Mouse (Mus musculus) heart, adult 2 months (tissue): ENCODE results near the gene T. TPM values are rescaled to one million over a fixed set of nuclear protein-coding genes. Genes with fewer than 3 reads are reported as not detected.

Experiments used
- DNase-seq, 2 experiments: peaks; one replicate each; pipeline ENCODE4 v3.0.0; 2021
- H3K27ac ChIP-seq: fragments of 200-600 bp; 2 replicates; pipeline ENCODE4 v1.8.1; 2022
- H3K27me3 ChIP-seq: fragments of 200-500 bp; 2 replicates; pipeline ENCODE4 v1.6.1; 2012; ENCODE audit warnings: mild to moderate bottlenecking, low read length, inconsistent platforms, mixed read lengths; ENCODE audit not compliant: control insufficient read depth, insufficient read depth
- H3K36me3 ChIP-seq: fragments of 200-500 bp; 2 replicates; pipeline ENCODE4 v1.6.1; 2012; ENCODE audit warnings: low read length, inconsistent platforms; ENCODE audit not compliant: control insufficient read depth, insufficient read depth
- H3K4me1 ChIP-seq: fragments of 200-500 bp; 2 replicates; pipeline ENCODE4 v1.6.1; 2011; ENCODE audit warnings: low read length; ENCODE audit not compliant: control insufficient read depth, insufficient read depth
- H3K4me3 ChIP-seq: fragments of 200-600 bp; 2 replicates; pipeline ENCODE4 v1.8.1; 2022
- H3K79me2 ChIP-seq: fragments of 200-500 bp; replicated peaks from 2 replicates; pipeline ENCODE4 v1.6.1; 2012; ENCODE audit warnings: mild to moderate bottlenecking, inconsistent platforms, low read length, moderate library complexity, mixed read lengths; ENCODE audit not compliant: control insufficient read depth, insufficient read depth
- H3K9ac ChIP-seq: fragments of 200-500 bp; 2 replicates; pipeline ENCODE4 v1.6.1; 2012; ENCODE audit warnings: low read depth, mild to moderate bottlenecking, control low read depth, inconsistent platforms, low read length, mixed read lengths
- CTCF ChIP-seq: fragments of 200-600 bp; IDR thresholded peaks from 2 replicates; pipeline ENCODE4 v1.8.1; 2022; ENCODE audit warnings: antibody characterized with exemption, mild to moderate bottlenecking, moderate library complexity
- EP300 ChIP-seq: fragments of 200-500 bp; IDR thresholded peaks from 2 replicates; pipeline ENCODE4 v1.6.1; 2011; ENCODE audit warnings: low read depth, low read length, control low read depth; ENCODE audit not compliant: insufficient read depth
- POLR2A ChIP-seq: fragments of 200-500 bp; IDR thresholded peaks from 2 replicates; pipeline ENCODE4 v1.6.1; 2011; ENCODE audit warnings: mild to moderate bottlenecking, low read depth, low read length, control low read depth; ENCODE audit not compliant: insufficient read depth
- WGBS: fragments of 180-500 bp; shearing (Covaris S2); methylation state at CpG from one replicate; pipeline ENCODE4 v1.1.7; 2018; 5-methylcytosine and 5-hydroxymethylcytosine counted together
- intact Hi-C: fragments of 180-260 bp; cut with DNase I; formaldehyde crosslinking; loops from one replicate; pipeline ENCODE4 v1.15.1; 2025
- polyA plus RNA-seq: library from polyadenylated mRNA; depleted of rRNA; stranded (reverse); fragments of >200 nt; gene quantifications from 2 replicates; pipeline ENCODE4 v1.2.3, GENCODE M21; 2012
- total RNA-seq, 2 experiments: library from RNA; stranded (reverse); gene quantifications; 2 replicates each; pipeline ENCODE4 v1.2.3; 2021

Gene T
- total and polyA plus RNA-seq, 3 experiments: not detected

DNA sequence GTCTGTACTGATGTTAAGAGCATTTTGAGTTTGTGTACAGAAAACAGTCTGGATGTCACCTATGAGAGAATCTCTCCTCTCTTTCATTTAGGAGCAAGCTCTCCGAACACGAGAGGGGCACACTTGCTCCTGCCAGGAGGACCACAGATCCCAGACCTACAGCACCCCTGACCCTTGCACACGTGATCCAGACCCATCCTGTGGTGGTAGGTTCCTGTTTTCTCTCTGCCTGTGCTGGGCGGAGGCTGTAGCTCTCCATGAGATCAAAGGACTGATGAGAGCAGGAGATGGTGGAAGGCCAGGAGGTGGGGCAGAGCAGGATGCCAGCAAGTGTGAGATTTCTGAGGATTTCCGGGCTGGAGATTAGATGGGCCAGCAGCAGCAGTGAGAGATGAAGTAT, 12.7 kb upstream of the T start:
- intact Hi-C loops: no loop called here
- no peaks in the 10 kb centered on the region for H3K27me3 ChIP-seq
- 37% methylated on average over 5 of the region's 5 CpGs for WGBS
- no peak overlapping the region for H3K4me3 ChIP-seq
- no peak overlapping the region for H3K9ac ChIP-seq
- TF ChIP-seq CTCF (no peak), POLR2A (no peak), EP300 (no peak)
- no peak for DNase-seq
- H3K27ac ChIP-seq: no peak overlapping the region
- no peaks in the 10 kb centered on the region for H3K4me1 ChIP-seq
- H3K36me3 ChIP-seq: no peaks in the 10 kb centered on the region
- no peaks in the 10 kb centered on the region for H3K79me2 ChIP-seq

DNA sequence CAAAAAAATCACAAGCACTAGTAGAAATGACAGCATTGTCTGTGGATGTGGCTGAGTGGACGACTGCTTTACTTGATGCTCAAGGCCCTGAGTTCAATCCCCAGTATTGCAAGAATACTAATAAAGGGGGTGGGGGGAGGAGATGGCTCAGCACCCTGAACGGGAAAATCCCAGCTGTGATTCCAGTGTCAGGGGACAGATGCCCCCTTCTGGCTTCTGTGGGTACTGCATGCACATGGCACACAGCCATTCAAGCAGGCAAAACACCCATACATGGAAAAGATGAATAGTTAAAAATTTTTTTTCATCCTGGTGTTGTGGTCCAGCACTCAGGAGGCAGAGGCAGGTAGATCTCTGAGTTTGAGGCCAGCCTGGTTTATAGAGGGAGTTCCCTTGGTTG, 10.9 kb upstream of the T start:
- no peaks in the 10 kb centered on the region for H3K4me1 ChIP-seq
- peak in 1 of 2 experiments; percentile 26 for DNase-seq
- no peaks in the 10 kb centered on the region for H3K27me3 ChIP-seq
- no peak overlapping the region for H3K4me3 ChIP-seq
- WGBS: 59% methylated on average over 2 of the region's 2 CpGs
- H3K27ac ChIP-seq: no peak overlapping the region
- no peak overlapping the region for H3K9ac ChIP-seq
- TF ChIP-seq EP300 (no peak), CTCF (peak; percentile 69)
- intact Hi-C loops: no loop called here
- no peaks in the 10 kb centered on the region for H3K36me3 ChIP-seq
- H3K79me2 ChIP-seq: no peaks in the 10 kb centered on the region

DNA sequence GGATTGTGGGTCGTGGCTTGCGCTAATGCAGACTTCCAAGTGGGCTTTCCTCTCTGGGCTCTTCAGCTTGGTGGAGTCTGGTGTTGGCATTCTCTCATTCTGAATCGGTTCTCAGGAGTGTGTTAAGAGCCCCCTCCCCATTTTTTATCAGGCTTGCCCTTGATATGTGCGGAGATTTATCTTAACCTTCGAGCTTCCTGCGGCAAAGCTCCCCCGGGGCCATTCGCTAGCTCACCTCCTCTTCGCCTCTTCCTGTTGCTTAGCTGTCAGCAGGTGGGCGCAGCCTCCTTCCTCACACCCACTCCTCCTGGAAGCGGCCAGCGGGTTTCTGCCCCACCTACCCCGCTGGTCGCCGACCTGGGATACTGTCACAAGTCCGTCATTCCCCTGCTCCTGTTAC, 4.8 kb upstream of the T start:
- no peaks in the 10 kb centered on the region for H3K36me3 ChIP-seq
- H3K27me3 ChIP-seq: peaks cover 12% of the 10 kb centered on the region
- TF ChIP-seq POLR2A (no peak), CTCF (no peak), EP300 (no peak)
- H3K27ac ChIP-seq: no peak overlapping the region
- WGBS: 6% methylated on average over 16 of the region's 16 CpGs
- DNase-seq: no peak
- H3K79me2 ChIP-seq: no peaks in the 10 kb centered on the region
- intact Hi-C loops: no loop called here
- H3K4me1 ChIP-seq: no peaks in the 10 kb centered on the region
- H3K9ac ChIP-seq: no peak overlapping the region
- no peak overlapping the region for H3K4me3 ChIP-seq

DNA sequence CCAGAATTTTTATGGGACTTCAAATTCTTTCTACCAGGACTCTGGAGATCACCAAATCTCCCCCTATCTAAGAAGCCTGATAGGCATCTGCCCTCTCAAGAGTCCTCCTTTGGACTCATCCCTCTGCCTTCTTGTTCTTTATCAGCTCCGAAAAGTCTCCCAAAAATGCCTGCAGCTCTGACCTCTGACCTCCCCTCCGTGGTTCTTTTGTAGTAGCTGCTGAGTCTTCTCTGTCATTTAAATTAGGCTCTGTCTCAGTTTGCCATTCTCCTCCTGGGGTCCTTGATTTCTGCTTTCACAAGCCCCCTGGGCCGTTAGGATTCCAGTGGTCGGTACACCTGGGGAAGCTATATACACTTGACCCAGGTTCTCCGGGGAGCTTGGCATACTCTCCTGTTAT, 4.3 kb upstream of the T start:
- WGBS: 9% methylated on average over 5 of the region's 5 CpGs

DNA sequence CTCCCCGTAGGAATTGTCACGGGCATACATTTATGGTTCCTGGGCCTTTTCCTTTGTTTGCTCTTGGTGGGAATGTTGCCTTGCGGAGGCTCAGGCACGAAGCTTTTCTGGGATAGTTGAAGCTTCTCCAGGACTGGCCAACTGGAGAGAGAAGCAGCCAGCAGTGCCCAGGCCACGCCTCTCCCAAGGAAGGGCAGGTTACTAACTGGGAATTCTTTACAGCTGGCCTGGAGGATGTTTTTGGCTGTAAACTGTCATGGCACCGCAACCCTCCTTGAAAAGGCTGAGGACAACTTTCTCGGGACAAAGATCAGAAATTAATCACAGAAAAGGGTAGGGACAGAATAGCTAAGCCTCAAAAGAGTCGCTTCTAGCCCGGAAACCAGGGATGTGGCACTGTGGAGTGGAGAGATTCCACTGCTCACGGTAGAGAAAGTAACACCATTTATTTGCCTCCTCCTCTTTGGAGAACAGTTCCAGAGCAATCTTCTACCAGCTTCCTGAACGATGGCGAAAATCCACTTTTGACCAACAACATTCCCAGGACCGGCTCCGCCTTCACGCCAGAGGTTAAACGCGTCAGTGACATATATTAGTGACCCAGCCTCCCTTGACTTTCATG, 1.9 kb upstream of the T start:
- no peak overlapping the region for H3K9ac ChIP-seq
- no peaks in the 10 kb centered on the region for H3K36me3 ChIP-seq
- no peak overlapping the region for H3K27ac ChIP-seq
- DNase-seq: no peak
- intact Hi-C loops: no loop called here
- H3K27me3 ChIP-seq: peaks cover 18% of the 10 kb centered on the region
- no peaks in the 10 kb centered on the region for H3K4me1 ChIP-seq
- no peak overlapping the region for H3K4me3 ChIP-seq
- TF ChIP-seq CTCF: no peak
- TF ChIP-seq EP300: no peak
- no peak for TF ChIP-seq POLR2A
- 5% methylated on average over 17 of the region's 17 CpGs for WGBS
- H3K79me2 ChIP-seq: no peaks in the 10 kb centered on the region

More for the DNA sequence above, 4.3 kb upstream of the T start:
- Histone ChIP-seq H3K9ac (no peak overlapping the region), H3K79me2 (no peaks in the 10 kb centered on the region), H3K36me3 (no peaks in the 10 kb centered on the region), H3K27ac (no peak overlapping the region), H3K4me3 (no peak overlapping the region), H3K27me3 (peaks cover 14% of the 10 kb centered on the region), H3K4me1 (no peaks in the 10 kb centered on the region)
- TF ChIP-seq CTCF (no peak), POLR2A (no peak), EP300 (no peak)
- no peak for DNase-seq
- intact Hi-C loops: no loop called here

DNA sequence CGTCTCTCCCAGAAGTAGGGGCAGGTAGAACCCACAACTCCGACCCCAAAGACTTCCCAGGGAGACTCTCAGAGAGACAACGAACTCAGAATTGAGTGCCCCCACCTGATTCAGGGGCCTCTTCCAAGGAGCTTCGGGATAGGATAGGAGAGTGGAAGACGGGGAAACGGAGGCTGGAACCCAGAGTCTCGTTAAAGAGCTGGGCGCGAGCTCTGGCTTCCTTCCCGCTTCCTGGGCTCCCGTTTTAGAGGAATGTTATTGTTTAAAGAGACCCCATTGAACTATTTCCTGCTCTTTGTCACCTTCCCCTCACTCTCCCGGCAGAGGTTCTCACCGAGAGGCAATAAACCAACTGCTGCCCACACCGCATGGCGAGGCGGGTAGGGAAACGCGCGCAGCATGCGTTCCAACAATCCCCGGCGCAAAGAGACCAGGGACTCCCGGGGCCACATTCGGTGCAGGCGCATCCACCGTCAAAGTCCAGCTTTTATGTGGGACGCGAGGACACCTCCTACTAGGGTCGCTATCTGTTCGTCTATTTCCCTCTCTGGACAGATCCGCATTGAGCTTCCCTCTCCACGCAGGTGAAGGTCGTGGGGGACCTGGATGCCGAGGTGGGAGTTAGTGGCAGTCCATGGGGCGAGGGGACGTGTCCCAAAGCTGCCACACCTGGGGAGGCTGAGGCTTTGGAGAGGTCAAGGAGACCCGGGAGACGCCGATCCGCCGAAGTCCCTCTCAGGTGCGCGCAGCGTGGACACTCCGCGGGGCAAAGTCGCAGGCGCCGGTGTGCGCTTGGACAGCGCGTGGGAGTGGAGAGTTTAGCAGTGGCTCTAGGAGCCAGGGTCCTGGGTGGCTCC, 874 bp upstream of the T start:
- Histone ChIP-seq H3K27ac (no peak overlapping the region), H3K79me2 (no peaks in the 10 kb centered on the region), H3K36me3 (no peaks in the 10 kb centered on the region), H3K4me3 (no peak overlapping the region), H3K9ac (no peak overlapping the region), H3K4me1 (no peaks in the 10 kb centered on the region), H3K27me3 (peaks cover 18% of the 10 kb centered on the region)
- WGBS: under 1% methylated on average over 52 of the region's 52 CpGs
- no peak for DNase-seq
- TF ChIP-seq CTCF (no peak), POLR2A (no peak), EP300 (no peak)
- intact Hi-C loops: no loop called here
